In genomic region chr9:119357331-119358057, GRCm38 (mm10) we compare ENCODE assay signal across 8 mouse cellular contexts. TPM values are rescaled to one million over a fixed set of nuclear protein-coding genes. Genes with fewer than 3 reads are reported as not detected.
DNase-seq lines count a peak whose midpoint lies in the region; ATAC-seq and TF ChIP-seq lines count a peak whose summit lies in the region.

Xylb (plus strand) TSS chr9:119357381.

- H3K27ac ChIP-seq in embryonic facial prominence, embryonic 13.5 days: no peak within 1 kb of the TSS
- peak within 1 kb of the TSS; percentile 19; the same call in 1 of the 2 replicates for H3K27ac ChIP-seq in heart, adult 2 months
- H3K27ac ChIP-seq in limb, embryonic 13.5 days: no peak within 1 kb of the TSS
- H3K27ac ChIP-seq in midbrain, embryonic 16.5 days (ENCODE audit: low read length): no peak within 1 kb of the TSS

- intact Hi-C loops in heart, adult 2 months (cut with DNase I): loop anchor here (1.0 to 5.0 kb wide), 3 partner anchors 35 to 73 kb away; partner anchors contain the start of gene Oxsr1

- TF ChIP-seq EP300 in heart, adult 2 months (IDR thresholded peaks at IDR 0.05; ENCODE audit: insufficient read depth, low read depth, low read length): peak; percentile 57; the same call in 1 of the 2 replicates

- H3K4me2 ChIP-seq in embryonic facial prominence, embryonic 13.5 days: peak within 1 kb of the TSS; percentile 78
- H3K4me2 ChIP-seq in limb, embryonic 13.5 days (replicated peaks): peak within 1 kb of the TSS; percentile 83
- H3K4me2 ChIP-seq in midbrain, embryonic 16.5 days (ENCODE audit: low read length): peak within 1 kb of the TSS; percentile 80

- 3% methylated on average over 65 of the region's 65 CpGs for WGBS in embryonic facial prominence, embryonic 13.5 days
- WGBS in heart, adult 2 months: 2% methylated on average over 65 of the region's 65 CpGs
- WGBS in limb, embryonic 13.5 days: 2% methylated on average over 64 of the region's 65 CpGs
- WGBS in midbrain, embryonic 16.5 days: 2% methylated on average over 55 of the region's 65 CpGs

- H3K36me3 ChIP-seq in embryonic facial prominence, embryonic 13.5 days: no peaks in the 10 kb centered on the region
- no peaks in the 10 kb centered on the region for H3K36me3 ChIP-seq in heart, adult 2 months (ENCODE audit: control insufficient read depth, insufficient read depth, low read length)
- H3K36me3 ChIP-seq in limb, embryonic 13.5 days: peaks cover 5% of the 10 kb centered on the region; the same call in 1 of the 2 replicates
- no peaks in the 10 kb centered on the region for H3K36me3 ChIP-seq in midbrain, embryonic 16.5 days (ENCODE audit: control insufficient read depth, insufficient read depth, low read length)

- H3K9me3 ChIP-seq in embryonic facial prominence, embryonic 13.5 days: no peaks in the 10 kb centered on the region
- no peaks in the 10 kb centered on the region for H3K9me3 ChIP-seq in limb, embryonic 13.5 days
- no peaks in the 10 kb centered on the region for H3K9me3 ChIP-seq in midbrain, embryonic 16.5 days (replicated peaks; ENCODE audit: control insufficient read depth, low read length, poor library complexity, severe bottlenecking)

- H3K9ac ChIP-seq in embryonic facial prominence, embryonic 13.5 days: peak within 1 kb of the TSS; percentile 77
- H3K9ac ChIP-seq in heart, adult 2 months (ENCODE audit: low read depth, low read length): peak within 1 kb of the TSS; percentile 57
- peak within 1 kb of the TSS; percentile 86 for H3K9ac ChIP-seq in limb, embryonic 13.5 days
- peak within 1 kb of the TSS; percentile 82 for H3K9ac ChIP-seq in midbrain, embryonic 16.5 days (ENCODE audit: low read depth, low read length)

- TF ChIP-seq POLR2A in heart, adult 2 months (IDR thresholded peaks at IDR 0.05; ENCODE audit: insufficient read depth, low read depth, low read length): no peak

- H3K27me3 ChIP-seq in embryonic facial prominence, embryonic 13.5 days: peaks cover 3% of the 10 kb centered on the region; the same call in 1 of the 2 replicates
- no peaks in the 10 kb centered on the region for H3K27me3 ChIP-seq in heart, adult 2 months (ENCODE audit: control insufficient read depth, insufficient read depth, low read length)
- H3K27me3 ChIP-seq in limb, embryonic 13.5 days: no peaks in the 10 kb centered on the region
- no peaks in the 10 kb centered on the region for H3K27me3 ChIP-seq in midbrain, embryonic 16.5 days (ENCODE audit: control insufficient read depth, insufficient read depth, low read depth, low read length)

- peak; percentile 91 for DNase-seq in 3134 (ENCODE audit: extremely low read depth, insufficient read length, low spot score)
- DNase-seq in adrenal gland, postnatal 36 days: peak; percentile 95 to 97
- DNase-seq in heart, adult 2 months: peak; percentile 92 to 95
- DNase-seq in kidney, adult 8-10 months: peak; percentile 92 to 97
- DNase-seq in spleen, postnatal 10 days (ENCODE audit: low spot score in 2 of 2): peak; percentile 78 to 92

- H3K79me2 ChIP-seq in heart, adult 2 months (replicated peaks; ENCODE audit: control insufficient read depth, insufficient read depth, low read length): no peaks in the 10 kb centered on the region

- H3K4me1 ChIP-seq in embryonic facial prominence, embryonic 13.5 days: peaks cover 6% of the 10 kb centered on the region
- no peaks in the 10 kb centered on the region; the same call in 1 of the 2 replicates for H3K4me1 ChIP-seq in heart, adult 2 months (ENCODE audit: control insufficient read depth, insufficient read depth, low read length)
- H3K4me1 ChIP-seq in limb, embryonic 13.5 days: peaks cover 7% of the 10 kb centered on the region
- H3K4me1 ChIP-seq in midbrain, embryonic 16.5 days (ENCODE audit: control insufficient read depth, insufficient read depth, low read length): peaks cover 3% of the 10 kb centered on the region; the same call in 1 of the 2 replicates

- ATAC-seq in embryonic facial prominence, embryonic 13.5 days (ENCODE audit: insufficient number of reproducible peaks, insufficient read depth, low FRiP score, low TSS enrichment, low read depth): peak; percentile 71
- ATAC-seq in limb, embryonic 13.5 days (ENCODE audit: low FRiP score, low read depth): peak; percentile 85
- ATAC-seq in midbrain, embryonic 16.5 days: peak; percentile 88

- TF ChIP-seq CTCF in heart, adult 2 months (IDR thresholded peaks at IDR 0.05): peak; percentile 92

- peak within 1 kb of the TSS; percentile 58 for H3K4me3 ChIP-seq in embryonic facial prominence, embryonic 13.5 days
- peak within 1 kb of the TSS; percentile 71 for H3K4me3 ChIP-seq in heart, adult 2 months
- H3K4me3 ChIP-seq in limb, embryonic 13.5 days: peak within 1 kb of the TSS; percentile 76
- H3K4me3 ChIP-seq in midbrain, embryonic 16.5 days (ENCODE audit: low read depth, low read length): peak within 1 kb of the TSS; percentile 70

RNA-seq across cellular contexts. Expression of gene Xylb, which starts in this region (rescaled TPM):
- under 1 TPM; 0.79 to 0.99 TPM for total RNA-seq in adrenal gland, postnatal 36 days (2021)
- polyA plus RNA-seq in embryonic facial prominence, embryonic 13.5 days (2015; fragmentation: Nextera tagmentation; extraction: Ambion mirVana): 5.3 and 7.2 TPM in 2 replicates
- total RNA-seq in heart, adult 2 months (2021): under 1 TPM; 0.16 to 0.18 TPM
- polyA plus RNA-seq in heart, adult 2 months (2012; rRNA removed): 0.67 and 1.2 TPM in 2 replicates
- polyA plus RNA-seq in limb, embryonic 13.5 days (2015; fragmentation: Nextera tagmentation; extraction: Ambion mirVana): 6.2 and 6.4 TPM in 2 replicates
- 2.7 and 4.3 TPM in 2 replicates for polyA plus RNA-seq in midbrain, embryonic 16.5 days (2015; fragmentation: Nextera tagmentation; extraction: Ambion mirVana)

Comparison
In these comparisons a context has a peak if more than half of its experiments do, and no peak if none do; other contexts are left out.
1. Peak in DNase-seq in adrenal gland, postnatal 36 days; RNA of the gene not detected or under 1 TPM.